Mouse (Mus musculus): ENCODE measurements at regions not wholly inside any gene's neighbourhood (a gene's known extent, or its start where the extent isn't known, plus 50 kb on each side); places are given as distances from the start of the nearest gene placed in this dataset.

DNA sequence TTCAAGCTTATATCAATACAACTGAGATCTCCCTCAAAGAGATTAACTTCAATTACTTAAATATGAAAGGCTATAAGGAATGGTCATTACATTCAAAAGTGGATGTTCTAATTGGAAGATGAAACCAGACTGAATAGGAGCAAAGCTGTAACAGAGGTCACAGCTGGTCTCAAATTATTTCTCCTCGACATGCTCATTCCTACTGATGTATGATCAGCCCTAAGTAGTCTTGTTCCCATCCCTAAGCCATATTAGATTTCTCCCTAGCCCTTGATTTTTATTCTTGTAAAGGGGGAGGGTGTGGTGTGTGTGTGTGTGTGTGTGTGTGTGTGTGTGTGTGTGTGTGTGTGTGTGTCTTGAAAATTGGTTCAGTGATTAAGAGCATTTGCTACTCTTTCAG is 175.0 kb upstream of the Cenpe start:
- TF ChIP-seq POLR2A (IDR thresholded peaks at IDR 0.05; ENCODE audit: borderline replicate concordance, extremely low read depth, insufficient read depth, insufficient read length, poor library complexity, severe bottlenecking) (no peak), CTCF (IDR thresholded peaks at IDR 0.05; ENCODE audit: borderline replicate concordance, extremely low read depth, insufficient read depth, insufficient read length) (no peak)

Data from brain, embryonic 14.5 days (tissue).